Mouse (Mus musculus): ENCODE results near the gene Caly.

- TF ChIP-seq CTCF (IDR thresholded peaks at IDR 0.05; ENCODE audit: borderline replicate concordance, extremely low read depth, insufficient read depth, insufficient read length) = no peak
- no peak for TF ChIP-seq POLR2A (IDR thresholded peaks at IDR 0.05; ENCODE audit: borderline replicate concordance, extremely low read depth, insufficient read depth, insufficient read length, poor library complexity, severe bottlenecking)
These were observed 28.2 kb downstream of the Caly start for GRCm38 (mm10) chr7:140054124-140054523.

All from brain, embryonic 14.5 days (tissue).